Mouse (Mus musculus) heart, postnatal 0 days (tissue): Measurements from ENCODE around the gene Gps1.

Experiments
- CTCF ChIP-seq: IDR thresholded peaks from 2 replicates; pipeline ENCODE4 v1.5.1; 2016; ENCODE audit warnings: antibody characterized with exemption, control low read depth, low read depth
- EP300 ChIP-seq: IDR thresholded peaks from 2 replicates; pipeline ENCODE4 v1.6.1; 2016; ENCODE audit warnings: antibody characterized with exemption, low read depth

DNA sequence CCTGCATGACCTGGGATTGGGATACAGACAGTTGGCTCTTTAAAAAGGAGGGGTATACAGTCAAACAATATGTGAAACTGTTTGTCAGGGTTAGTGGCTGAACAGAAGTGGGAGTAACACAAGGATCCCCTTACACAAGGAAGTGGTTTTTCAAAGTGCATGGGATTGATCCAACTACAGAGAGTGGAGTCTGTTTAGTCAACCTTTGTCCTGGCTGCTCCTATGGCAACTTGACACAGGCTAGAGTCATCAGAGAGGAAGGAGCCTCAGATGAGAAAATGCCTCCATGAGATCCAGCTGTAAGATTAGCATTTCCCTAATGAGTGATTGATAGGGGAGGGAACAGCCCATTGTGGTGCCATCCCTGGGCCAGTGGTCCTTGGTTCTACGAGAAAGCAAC lies 15.9 kb upstream of the Gps1 start:
- no peak for TF ChIP-seq CTCF
- no peak for TF ChIP-seq EP300
